Mouse (Mus musculus) liver, embryonic 11.5 days (tissue): ENCODE measurements around the gene Fgfr2. TPM values are rescaled to one million over a fixed set of nuclear protein-coding genes. Genes with fewer than 3 reads are reported as not detected.

Source experiments
- ATAC-seq: fragments of 200-750 bp; cut with Nextera tagmentation; replicated peaks from 2 replicates; pipeline ENCODE4 v1.8.0; 2017; ENCODE audit warnings: moderate number of reproducible peaks, mild to moderate bottlenecking, moderate TSS enrichment, moderate library complexity; ENCODE audit not compliant: low FRiP score
- DNase-seq: peaks from one replicate; pipeline ENCODE4 v3.0.0-alpha.2; 2017; ENCODE audit warnings: low spot score
- H3K27ac ChIP-seq: fragments of 300-500 bp; sonication (generic); 2 replicates; pipeline ENCODE4 v1.5.1; 2014; ENCODE audit warnings: mild to moderate bottlenecking, low read depth, low read length, control low read depth
- H3K27me3 ChIP-seq: fragments of 300-500 bp; sonication (generic); replicated peaks from 2 replicates; pipeline ENCODE4 v1.6.1; 2014; ENCODE audit warnings: low read length, mixed read lengths; ENCODE audit not compliant: control insufficient read depth, insufficient read depth
- H3K36me3 ChIP-seq: fragments of 300-500 bp; sonication (generic); 2 replicates; pipeline ENCODE4 v1.6.1; 2014; ENCODE audit warnings: mild to moderate bottlenecking, low read length, moderate library complexity, mixed read lengths; ENCODE audit not compliant: control insufficient read depth, insufficient read depth
- H3K4me1 ChIP-seq: fragments of 300-500 bp; sonication (generic); replicated peaks from 2 replicates; pipeline ENCODE4 v1.6.1; 2014; ENCODE audit warnings: low read length, mixed read lengths; ENCODE audit not compliant: control insufficient read depth, insufficient read depth
- H3K4me2 ChIP-seq: fragments of 300-500 bp; sonication (generic); 2 replicates; pipeline ENCODE4 v1.6.1; 2014; ENCODE audit warnings: mild to moderate bottlenecking, control low read depth, moderate library complexity
- H3K4me3 ChIP-seq: fragments of 300-500 bp; sonication (generic); 2 replicates; pipeline ENCODE4 v1.5.1; 2014; ENCODE audit warnings: low read depth, low read length, control low read depth
- H3K9ac ChIP-seq: fragments of 300-500 bp; sonication (generic); 2 replicates; pipeline ENCODE4 v1.6.1; 2014; ENCODE audit warnings: low read depth, low read length, control low read depth
- H3K9me3 ChIP-seq: fragments of 300-500 bp; sonication (generic); 2 replicates; pipeline ENCODE4 v1.6.1; 2016; ENCODE audit warnings: low read length, inconsistent platforms, mixed read lengths; ENCODE audit not compliant: control insufficient read depth
- WGBS: fragments of 180-500 bp; shearing (Covaris S2); extraction: QIAGEN DNeasy Blood & Tissue Kit; methylation state at CpG from one replicate; pipeline ENCODE4 v1.1.7; 2014; 5-methylcytosine and 5-hydroxymethylcytosine counted together
- polyA plus RNA-seq: library from polyadenylated mRNA; unstranded; fragments of >200 nt; fragmentation: Nextera tagmentation; extraction: Ambion mirVana; gene quantifications from 2 replicates; pipeline ENCODE4 v1.2.1, GENCODE M21; 2014

Gene Fgfr2
- polyA plus RNA-seq, 1 experiment from 2014 or later: 32.6 TPM

DNA sequence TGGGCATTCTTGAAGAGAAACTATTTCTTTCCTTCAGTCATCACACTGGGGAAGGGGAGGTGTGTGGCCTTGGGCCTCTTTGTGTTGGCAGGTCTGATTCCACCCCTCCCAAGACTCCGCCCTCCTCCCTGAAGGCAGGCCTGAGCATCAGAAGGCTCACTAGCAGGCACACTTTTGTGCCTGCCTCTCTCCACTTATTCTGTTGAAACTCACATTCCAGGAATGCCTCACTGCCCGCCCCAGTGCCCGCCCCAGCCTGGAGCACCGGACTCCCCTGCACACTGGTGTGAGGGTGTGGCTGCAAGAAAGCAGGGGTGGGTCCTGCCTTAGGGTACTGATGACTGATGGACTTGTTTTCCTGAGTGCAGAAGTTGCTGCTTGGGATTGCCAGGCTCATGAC, 2140.8 kb downstream of the Fgfr2 start:
- WGBS: 45% methylated on average over 4 of the region's 4 CpGs
- no peak for DNase-seq
- Histone ChIP-seq H3K4me3 (no peak overlapping the region), H3K9ac (no peak overlapping the region), H3K4me2 (no peak overlapping the region), H3K27me3 (no peaks in the 10 kb centered on the region), H3K27ac (no peak overlapping the region), H3K9me3 (no peaks in the 10 kb centered on the region), H3K36me3 (no peaks in the 10 kb centered on the region), H3K4me1 (no peaks in the 10 kb centered on the region)
- ATAC-seq: no peak

DNA sequence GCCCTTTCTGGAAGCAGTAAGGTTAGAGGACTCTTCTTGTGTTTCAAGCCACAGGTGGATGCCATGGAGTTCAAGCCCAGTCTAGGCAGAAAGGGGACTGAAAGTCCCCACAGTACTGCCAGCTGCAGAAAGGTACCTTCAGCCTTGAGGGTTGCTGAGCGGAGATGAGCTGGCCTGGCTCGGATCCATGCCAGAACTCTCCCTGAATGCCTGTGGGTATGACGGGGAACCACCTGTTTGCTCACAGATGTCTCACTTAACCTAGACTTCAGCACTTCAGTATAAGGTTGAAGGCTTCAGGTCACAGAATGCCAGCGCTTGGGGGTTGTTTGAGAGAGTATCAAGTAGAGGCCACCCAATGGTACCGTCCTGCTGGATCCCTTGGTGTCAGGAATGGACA, 2143.0 kb downstream of the Fgfr2 start:
- WGBS: 84% methylated on average over 5 of the region's 5 CpGs
- no peak overlapping the region for H3K4me3 ChIP-seq
- H3K4me1 ChIP-seq: no peaks in the 10 kb centered on the region
- no peaks in the 10 kb centered on the region for H3K9me3 ChIP-seq
- H3K36me3 ChIP-seq: no peaks in the 10 kb centered on the region
- no peak overlapping the region for H3K9ac ChIP-seq
- no peak overlapping the region for H3K4me2 ChIP-seq
- ATAC-seq (no peak), DNase-seq (no peak)
- no peaks in the 10 kb centered on the region for H3K27me3 ChIP-seq
- H3K27ac ChIP-seq: no peak overlapping the region

DNA sequence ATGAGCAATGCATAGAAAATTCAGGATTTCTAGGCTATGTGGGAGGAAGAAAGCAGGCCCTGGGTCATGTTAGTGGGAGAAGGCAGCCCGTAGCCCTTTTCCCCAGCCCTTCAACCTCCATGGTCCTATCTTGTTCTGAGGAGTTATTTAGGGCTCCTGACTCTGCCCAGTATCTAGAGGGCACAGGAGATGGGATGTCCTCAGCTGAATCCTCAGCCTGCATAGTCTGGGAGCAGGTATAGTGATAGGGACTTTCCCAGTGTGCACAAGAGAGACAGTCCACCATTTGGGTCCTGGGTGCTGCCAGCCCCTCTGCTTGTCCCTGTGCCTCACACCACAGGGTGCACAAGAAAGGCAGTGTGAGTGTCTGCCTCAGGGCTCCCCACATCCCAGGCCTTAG, 2144.6 kb downstream of the Fgfr2 start:
- Histone ChIP-seq H3K4me2 (no peak overlapping the region), H3K4me1 (no peaks in the 10 kb centered on the region), H3K36me3 (no peaks in the 10 kb centered on the region), H3K9ac (no peak overlapping the region), H3K27me3 (no peaks in the 10 kb centered on the region), H3K4me3 (no peak overlapping the region), H3K27ac (no peak overlapping the region), H3K9me3 (no peaks in the 10 kb centered on the region)
- no peak for DNase-seq
- 71% methylated on average over 1 of the region's 1 CpGs for WGBS
- ATAC-seq: no peak

DNA sequence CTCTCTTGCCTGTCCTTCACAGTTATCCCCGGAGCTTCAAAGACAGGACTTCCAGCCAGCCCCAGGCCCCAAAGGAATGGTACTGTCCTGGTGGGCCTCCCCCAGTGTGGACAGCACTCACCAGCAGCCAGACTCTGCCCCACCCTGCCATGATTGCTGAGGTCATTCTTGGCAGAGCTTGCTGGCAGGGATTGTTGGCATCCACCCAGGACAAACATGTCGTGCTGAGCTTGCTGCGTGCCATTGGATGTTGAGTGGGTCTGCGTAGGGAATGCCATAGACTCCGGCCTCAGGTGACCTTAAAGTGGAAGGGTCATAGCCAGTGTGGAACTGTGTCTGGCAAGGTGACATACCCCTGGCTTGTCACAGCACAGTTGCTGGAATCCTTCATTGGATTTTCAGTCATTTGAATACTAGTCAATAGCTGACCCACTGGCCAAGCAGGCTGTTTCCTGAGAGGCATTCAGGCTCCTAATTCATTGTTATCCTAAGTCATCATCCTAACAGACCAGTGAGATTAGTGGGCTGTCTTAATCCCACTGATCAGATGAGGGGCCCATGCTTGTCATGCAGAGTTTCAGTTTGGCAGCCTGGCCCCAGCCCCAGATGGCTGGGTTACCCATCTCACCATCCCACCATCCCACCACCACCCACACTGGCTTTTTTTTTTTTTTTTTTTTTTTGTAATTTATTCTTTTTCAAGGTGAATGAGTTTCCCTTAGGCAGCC, 2145.2 kb downstream of the Fgfr2 start:
- H3K27ac ChIP-seq: no peak overlapping the region
- H3K9ac ChIP-seq: no peak overlapping the region
- ATAC-seq: no peak
- 64% methylated on average over 5 of the region's 5 CpGs for WGBS
- H3K4me2 ChIP-seq: no peak overlapping the region
- H3K36me3 ChIP-seq: no peaks in the 10 kb centered on the region
- no peak for DNase-seq
- no peak overlapping the region for H3K4me3 ChIP-seq
- H3K4me1 ChIP-seq: no peaks in the 10 kb centered on the region
- no peaks in the 10 kb centered on the region for H3K27me3 ChIP-seq
- H3K9me3 ChIP-seq: no peaks in the 10 kb centered on the region

DNA sequence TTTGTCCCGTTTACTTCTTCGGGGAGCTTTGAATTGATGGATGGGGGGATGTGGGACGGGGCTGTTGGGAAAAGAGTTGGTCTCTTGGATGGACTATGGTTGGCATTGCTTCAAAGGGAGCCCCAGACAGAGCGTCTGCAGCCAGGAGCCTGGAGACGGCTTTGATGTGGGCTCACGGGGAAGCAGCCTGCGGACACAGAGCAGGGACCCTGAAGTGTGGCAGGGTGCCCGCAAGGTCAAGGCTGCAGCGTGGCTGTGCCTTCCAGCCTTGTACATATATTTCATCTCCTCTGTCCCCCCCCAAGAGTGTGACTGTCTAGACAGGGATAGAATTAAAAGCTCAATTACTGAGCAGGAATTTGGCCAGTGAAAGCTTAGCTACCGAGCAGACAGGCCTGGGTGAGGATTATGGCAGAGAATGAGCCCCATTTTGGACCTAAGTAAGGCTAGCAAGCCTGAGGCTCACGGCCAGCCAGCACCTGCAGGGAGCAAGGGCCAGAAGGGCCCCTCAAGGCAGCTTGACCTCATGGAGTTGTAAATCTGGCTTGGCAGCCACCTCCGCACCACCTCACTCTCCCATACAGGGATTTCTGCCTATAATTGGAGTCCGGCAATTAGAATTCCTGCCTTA, 2146.7 kb downstream of the Fgfr2 start:
- ATAC-seq: no peak
- Histone ChIP-seq H3K9me3 (no peaks in the 10 kb centered on the region), H3K9ac (no peak overlapping the region), H3K4me3 (no peak overlapping the region), H3K4me2 (no peak overlapping the region), H3K36me3 (no peaks in the 10 kb centered on the region), H3K27me3 (no peaks in the 10 kb centered on the region), H3K27ac (no peak overlapping the region), H3K4me1 (no peaks in the 10 kb centered on the region)
- no peak for DNase-seq
- 61% methylated on average over 13 of the region's 13 CpGs for WGBS

DNA sequence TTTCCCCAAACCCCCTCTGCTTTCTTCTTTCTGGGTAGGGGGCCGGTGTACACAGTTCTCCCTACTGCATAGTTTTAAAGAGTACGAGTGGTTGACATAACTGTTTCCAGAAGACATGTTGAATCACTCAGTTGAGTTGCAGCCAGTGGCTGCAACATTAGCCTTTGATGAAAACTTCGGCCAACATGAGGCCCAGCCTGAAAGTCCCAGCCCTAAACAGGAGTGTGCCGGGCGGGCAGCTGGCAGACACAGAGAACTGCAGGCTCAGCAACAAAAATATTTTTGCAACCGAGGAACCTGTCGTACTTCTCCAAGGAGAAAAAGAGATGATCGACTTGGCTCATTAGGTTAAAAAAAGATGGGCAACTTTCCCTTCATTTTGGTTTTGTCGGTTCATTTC, 2150.4 kb downstream of the Fgfr2 start:
- Histone ChIP-seq H3K4me1 (no peaks in the 10 kb centered on the region), H3K27ac (no peak overlapping the region), H3K4me3 (no peak overlapping the region), H3K9me3 (no peaks in the 10 kb centered on the region), H3K9ac (no peak overlapping the region), H3K4me2 (no peak overlapping the region), H3K27me3 (no peaks in the 10 kb centered on the region), H3K36me3 (no peaks in the 10 kb centered on the region)
- ATAC-seq (no peak), DNase-seq (no peak)
- WGBS: 93% methylated on average over 9 of the region's 9 CpGs

DNA sequence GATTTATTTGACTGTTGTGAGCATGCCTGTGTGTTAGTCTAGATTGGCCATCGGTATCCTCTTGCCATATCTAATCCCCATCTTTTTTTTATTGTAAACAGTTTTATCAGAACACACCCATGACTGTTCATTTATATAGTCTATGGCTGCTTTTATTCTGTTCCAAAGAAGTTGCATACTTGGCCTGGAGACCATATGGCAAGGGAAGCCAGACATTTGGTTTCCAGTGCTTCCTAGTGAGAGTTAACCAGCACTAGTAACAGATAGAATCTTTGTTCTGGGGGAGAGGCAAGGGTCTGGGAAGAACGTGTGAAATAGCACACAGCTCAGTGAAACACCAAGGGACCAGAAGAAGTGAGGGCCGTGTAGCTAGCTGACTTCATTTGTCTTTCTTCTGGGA, 2153.6 kb downstream of the Fgfr2 start:
- ATAC-seq (no peak), DNase-seq (no peak)
- Histone ChIP-seq H3K36me3 (no peaks in the 10 kb centered on the region), H3K27ac (no peak overlapping the region), H3K27me3 (no peaks in the 10 kb centered on the region), H3K4me1 (no peaks in the 10 kb centered on the region), H3K9ac (no peak overlapping the region), H3K9me3 (no peaks in the 10 kb centered on the region), H3K4me3 (no peak overlapping the region), H3K4me2 (no peak overlapping the region)
- 49% methylated on average over 3 of the region's 3 CpGs for WGBS

DNA sequence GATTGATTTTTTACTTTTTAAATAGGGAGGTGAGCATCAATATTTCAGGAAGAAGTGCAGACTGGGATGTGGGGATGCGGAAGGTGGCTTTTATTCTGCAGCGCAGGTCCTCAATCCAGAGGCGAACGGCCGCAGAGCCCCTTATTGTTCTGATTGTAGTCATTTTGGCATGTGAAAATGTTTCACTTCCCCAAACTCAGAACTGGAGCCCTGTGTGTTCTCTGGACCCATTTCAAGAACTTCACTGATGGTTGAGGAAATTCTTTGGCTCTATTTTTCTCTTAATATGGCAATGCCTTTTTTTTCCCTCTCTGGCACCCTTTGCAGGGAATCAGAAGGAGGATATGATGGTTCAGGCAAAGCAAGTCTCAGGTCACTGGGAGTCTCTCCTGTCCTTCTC, 2154.1 kb downstream of the Fgfr2 start:
- Histone ChIP-seq H3K27me3 (no peaks in the 10 kb centered on the region), H3K27ac (no peak overlapping the region), H3K4me2 (no peak overlapping the region), H3K4me3 (no peak overlapping the region), H3K9me3 (no peaks in the 10 kb centered on the region), H3K4me1 (no peaks in the 10 kb centered on the region), H3K36me3 (no peaks in the 10 kb centered on the region), H3K9ac (no peak overlapping the region)
- ATAC-seq: no peak
- 83% methylated on average over 5 of the region's 5 CpGs for WGBS
- no peak for DNase-seq

DNA sequence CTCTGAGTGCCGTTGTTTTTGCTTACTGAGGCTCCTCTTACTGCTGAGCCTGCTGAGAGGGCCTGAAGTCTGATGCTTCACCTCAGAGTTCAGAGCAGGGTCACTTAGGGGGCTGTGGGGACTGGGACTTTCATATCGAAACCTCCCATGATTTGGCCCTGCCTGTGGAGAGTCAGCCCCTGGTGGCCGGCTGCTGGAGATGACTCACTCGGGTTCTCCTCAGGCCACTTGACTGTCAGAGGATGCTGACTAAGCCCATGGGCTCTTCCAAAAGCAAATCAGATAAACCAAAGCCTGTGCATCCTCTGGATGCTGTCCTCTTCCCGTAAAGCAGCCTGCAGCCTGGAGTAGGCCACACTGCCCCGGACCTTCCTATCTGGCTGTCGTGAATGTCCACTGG, 2154.6 kb downstream of the Fgfr2 start:
- 52% methylated on average over 7 of the region's 7 CpGs for WGBS
- no peak overlapping the region for H3K9ac ChIP-seq
- no peak overlapping the region for H3K4me2 ChIP-seq
- no peaks in the 10 kb centered on the region for H3K9me3 ChIP-seq
- H3K4me3 ChIP-seq: no peak overlapping the region
- no peaks in the 10 kb centered on the region for H3K27me3 ChIP-seq
- ATAC-seq (no peak), DNase-seq (no peak)
- H3K27ac ChIP-seq: no peak overlapping the region
- no peaks in the 10 kb centered on the region for H3K4me1 ChIP-seq
- H3K36me3 ChIP-seq: no peaks in the 10 kb centered on the region
